Mouse (Mus musculus) ES-Bruce4 (cell line): ENCODE results near the gene Acsbg1. TPM values are rescaled to one million over a fixed set of nuclear protein-coding genes. Genes with fewer than 3 reads are reported as not detected.

Experiments
- H3K27ac ChIP-seq: 2 replicates; pipeline ENCODE4 v1.5.1; 2012; ENCODE audit warnings: low read length, inconsistent platforms; ENCODE audit not compliant: insufficient read depth
- H3K27me3 ChIP-seq: 2 replicates; pipeline ENCODE4 v1.6.1; 2012; ENCODE audit warnings: mild to moderate bottlenecking, low read length, inconsistent platforms; ENCODE audit not compliant: control insufficient read depth, poor library complexity, insufficient read depth, severe bottlenecking
- H3K36me3 ChIP-seq: 2 replicates; pipeline ENCODE4 v1.6.1; 2012; ENCODE audit warnings: inconsistent platforms, mild to moderate bottlenecking, low read length, moderate library complexity; ENCODE audit not compliant: control insufficient read depth, poor library complexity, insufficient read depth, severe bottlenecking
- H3K4me1 ChIP-seq: one replicate; pipeline ENCODE4 v1.8.1; 2011; ENCODE audit warnings: low read length; ENCODE audit not compliant: control insufficient read depth, insufficient read depth
- H3K4me3 ChIP-seq: 2 replicates; pipeline ENCODE4 v1.5.1; 2011; ENCODE audit warnings: low read depth, mild to moderate bottlenecking, low read length
- H3K9ac ChIP-seq: 2 replicates; pipeline ENCODE4 v1.6.1; 2012; ENCODE audit warnings: low read depth, mild to moderate bottlenecking, inconsistent platforms; ENCODE audit not compliant: poor library complexity, severe bottlenecking
- H3K9me3 ChIP-seq: replicated peaks from 2 replicates; pipeline ENCODE4 v1.6.1; 2012; ENCODE audit warnings: mild to moderate bottlenecking, low read length, inconsistent platforms; ENCODE audit not compliant: control insufficient read depth, poor library complexity, insufficient read depth, severe bottlenecking
- CTCF ChIP-seq: IDR thresholded peaks from one replicate; pipeline ENCODE4 v1.8.1; 2011; ENCODE audit warnings: low read depth, low read length
- EP300 ChIP-seq: IDR thresholded peaks from 2 replicates; pipeline ENCODE4 v1.6.1; 2011; ENCODE audit warnings: low read depth, low read length; ENCODE audit not compliant: insufficient read depth
- POLR2A ChIP-seq: IDR thresholded peaks from one replicate; pipeline ENCODE4 v1.8.1; 2011; ENCODE audit warnings: low read length; ENCODE audit not compliant: insufficient read depth
- polyA plus RNA-seq: library from polyadenylated mRNA; stranded (reverse); fragments of >200 nt; gene quantifications from 2 replicates; pipeline ENCODE4 v1.2.4, GENCODE M21; 2011; ENCODE audit warnings: low read depth; ENCODE audit not compliant: missing spikeins, insufficient read depth, insufficient read length

Gene Acsbg1
- polyA plus RNA-seq, 1 experiment, result not detected

- no peaks in the 10 kb centered on the region for H3K9me3 ChIP-seq
- no peak overlapping the region for H3K27ac ChIP-seq
- TF ChIP-seq POLR2A (no peak), EP300 (no peak)
- no peak overlapping the region for H3K9ac ChIP-seq
- no peaks in the 10 kb centered on the region for H3K4me1 ChIP-seq
- no peaks in the 10 kb centered on the region for H3K36me3 ChIP-seq
- no peak overlapping the region for H3K4me3 ChIP-seq
- H3K27me3 ChIP-seq, result no peaks in the 10 kb centered on the region
Measured at GRCm38 (mm10) chr9:54558731-54559130, 102.9 kb downstream of the Acsbg1 start.

DNA sequence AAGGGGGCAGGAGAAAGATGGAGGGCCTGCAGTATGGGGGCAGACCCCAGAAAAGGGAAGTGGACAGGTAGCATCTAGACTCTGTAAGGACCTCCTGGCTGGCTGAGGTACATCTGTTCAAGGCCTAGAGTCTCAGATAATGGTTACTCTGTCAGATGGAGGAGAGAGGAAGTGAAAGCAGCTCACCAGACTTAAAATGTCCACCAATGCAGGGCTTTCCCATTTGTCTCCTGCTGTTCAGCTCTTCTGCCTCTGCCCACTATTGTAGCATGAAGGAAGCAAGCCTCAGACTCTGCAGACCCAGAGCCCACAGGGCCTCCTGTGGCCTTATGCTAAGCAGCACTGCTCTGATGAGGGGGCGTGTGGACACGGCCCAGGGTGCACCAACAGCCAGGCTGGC is 106.6 kb downstream of the Acsbg1 start:
- no peak overlapping the region for H3K4me3 ChIP-seq
- H3K27ac ChIP-seq, result no peak overlapping the region
- no peaks in the 10 kb centered on the region for H3K27me3 ChIP-seq
- H3K9ac ChIP-seq, result no peak overlapping the region
- no peaks in the 10 kb centered on the region for H3K4me1 ChIP-seq
- no peaks in the 10 kb centered on the region for H3K9me3 ChIP-seq
- no peak for TF ChIP-seq EP300
- TF ChIP-seq CTCF, result no peak
- TF ChIP-seq POLR2A, result no peak
- no peaks in the 10 kb centered on the region for H3K36me3 ChIP-seq

Other genes with a start within 250 kb of the Acsbg1 start
- 11.4 and 15.9 TPM in 2 replicates for gene Dmxl2, start 160.2 kb downstream of the Acsbg1 start, polyA plus RNA-seq
- not detected in 2 replicates for gene Sh2d7, start 122.9 kb downstream of the Acsbg1 start, polyA plus RNA-seq
- gene Cib2, start 101.7 kb downstream of the Acsbg1 start, polyA plus RNA-seq, result 4.6 and 4.8 TPM in 2 replicates
- gene Idh3a, start 75.5 kb downstream of the Acsbg1 start, polyA plus RNA-seq, result 134 and 140 TPM in 2 replicates
- 3.2 and 4.4 TPM in 2 replicates for gene Dnaja4, start 37.0 kb upstream of the Acsbg1 start, polyA plus RNA-seq
- 108 and 109 TPM in 2 replicates for gene Wdr61, start 72.6 kb upstream of the Acsbg1 start, polyA plus RNA-seq
- gene Crabp1, start 102.9 kb upstream of the Acsbg1 start, polyA plus RNA-seq, result 13.5 and 21.8 TPM in 2 replicates
- gene Ireb2, start 201.9 kb upstream of the Acsbg1 start, polyA plus RNA-seq, result 114 and 126 TPM in 2 replicates